In genomic region chr9:121704261-121704645, GRCm38 (mm10) we compare ENCODE assay signal across 8 mouse cellular contexts. TPM values are rescaled to one million over a fixed set of nuclear protein-coding genes. Genes with fewer than 3 reads are reported as not detected.
DNase-seq lines count a peak whose midpoint lies in the region; ATAC-seq and TF ChIP-seq lines count a peak whose summit lies in the region.

No protein-coding gene starts in this region.

- no peak for ATAC-seq in liver, embryonic 12.5 days

- peak overlapping the region; percentile 88 for H3K4me2 ChIP-seq in liver, embryonic 12.5 days

- H3K9me3 ChIP-seq in liver, embryonic 12.5 days (replicated peaks) = no peaks in the 10 kb centered on the region

- TF ChIP-seq CTCF in testis, adult 2 months (IDR thresholded peaks at IDR 0.05; ENCODE audit: control insufficient read depth, insufficient read depth, insufficient replicate concordance, low read depth, low read length) = no peak

- H3K27me3 ChIP-seq in testis, adult 2 months (ENCODE audit: control insufficient read depth, insufficient read depth, low read length) = no peaks in the 10 kb centered on the region
- H3K27me3 ChIP-seq in liver, embryonic 12.5 days (replicated peaks) = no peaks in the 10 kb centered on the region

- no peaks in the 10 kb centered on the region for H3K36me3 ChIP-seq in testis, adult 2 months (ENCODE audit: control insufficient read depth, insufficient read depth, low read length)
- no peaks in the 10 kb centered on the region for H3K36me3 ChIP-seq in liver, embryonic 12.5 days

- peak overlapping the region; percentile 76 for H3K9ac ChIP-seq in liver, embryonic 12.5 days

- 37% methylated on average over 11 of the region's 11 CpGs for WGBS in liver, embryonic 12.5 days (ENCODE audit: insufficient replicate concordance)

- peaks cover 13% of the 10 kb centered on the region for H3K4me1 ChIP-seq in testis, adult 2 months (ENCODE audit: control insufficient read depth, insufficient read depth, low read length)
- H3K4me1 ChIP-seq in liver, embryonic 12.5 days = peaks cover 58% of the 10 kb centered on the region

- no peak overlapping the region for H3K27ac ChIP-seq in testis, adult 2 months (ENCODE audit: control insufficient read depth, insufficient read depth, low read depth, low read length)
- peak overlapping the region; percentile 96 for H3K27ac ChIP-seq in liver, embryonic 12.5 days

- peak; percentile 18 for DNase-seq in adrenal gland, postnatal 10 days
- DNase-seq in adrenal gland, adult (ENCODE audit: inconsistent age in 2 of 2, low spot score in 1 of 2) = no peak
- no peak for DNase-seq in testis, postnatal 14 days (ENCODE audit: low spot score)
- DNase-seq in testis, postnatal 10 days (ENCODE audit: low spot score) = peak; percentile 42
- DNase-seq in urinary bladder, postnatal 10 days (ENCODE audit: low spot score) = no peak
- DNase-seq in right cerebral cortex, postnatal 4 days = no peak

- H3K4me3 ChIP-seq in testis, adult 2 months (ENCODE audit: control insufficient read depth, low read depth, low read length) = peak overlapping the region; percentile 92
- H3K4me3 ChIP-seq in liver, embryonic 12.5 days = peak overlapping the region; percentile 70

- TF ChIP-seq POLR2A in testis, adult 2 months (IDR thresholded peaks at IDR 0.05; ENCODE audit: control insufficient read depth, low read depth, low read length) = no peak

RNA-seq across cellular contexts. Expression of gene Sec22c, which starts 1.0 kb away (rescaled TPM):
- total RNA-seq in adrenal gland, postnatal 10 days (2021) = 1 to 10 TPM; 5.4 to 5.8 TPM
- 9.7 and 11.0 TPM in 2 replicates for polyA plus RNA-seq in testis, adult 2 months (2012; rRNA removed)
- polyA plus RNA-seq in liver, embryonic 12.5 days (2016; fragmentation: Nextera tagmentation; extraction: Ambion mirVana) = 4.4 and 5.1 TPM in 2 replicates

RNA-seq across cellular contexts. Expression of gene Ss18l2, which starts 5.9 kb away (rescaled TPM):
- total RNA-seq in adrenal gland, postnatal 10 days (2021) = 10 to 100 TPM; 51.5 to 60.9 TPM
- 10.1 and 11.6 TPM in 2 replicates for polyA plus RNA-seq in testis, adult 2 months (2012; rRNA removed)
- polyA plus RNA-seq in liver, embryonic 12.5 days (2016; fragmentation: Nextera tagmentation; extraction: Ambion mirVana) = 77.5 and 89.3 TPM in 2 replicates

RNA-seq across cellular contexts. Expression of gene Nktr, which starts 14.7 kb away (rescaled TPM):
- 10 to 100 TPM; 55.1 to 98.4 TPM for total RNA-seq in adrenal gland, postnatal 10 days (2021)
- polyA plus RNA-seq in testis, adult 2 months (2012; rRNA removed) = 58.4 and 61.9 TPM in 2 replicates
- polyA plus RNA-seq in liver, embryonic 12.5 days (2016; fragmentation: Nextera tagmentation; extraction: Ambion mirVana) = 34.0 and 38.9 TPM in 2 replicates

RNA-seq across cellular contexts. Expression of gene Zfp651, which starts 54.9 kb away (rescaled TPM):
- total RNA-seq in adrenal gland, postnatal 10 days (2021) = 10 to 100 TPM; 41.2 to 50.8 TPM
- 4.9 and 5.3 TPM in 2 replicates for polyA plus RNA-seq in testis, adult 2 months (2012; rRNA removed)
- polyA plus RNA-seq in liver, embryonic 12.5 days (2016; fragmentation: Nextera tagmentation; extraction: Ambion mirVana) = 1.9 and 2.6 TPM in 2 replicates

Comparison
In these comparisons a context has a peak if more than half of its experiments do, and no peak if none do; other contexts are left out.
1. DNase-seq: peak in adrenal gland, postnatal 10 days (single experiment) and testis, postnatal 10 days (single experiment); none in adrenal gland, adult (0 of 2), testis, postnatal 14 days (single experiment), urinary bladder, postnatal 10 days (single experiment) and right cerebral cortex, postnatal 4 days (single experiment).